In the genomic region with DNA sequence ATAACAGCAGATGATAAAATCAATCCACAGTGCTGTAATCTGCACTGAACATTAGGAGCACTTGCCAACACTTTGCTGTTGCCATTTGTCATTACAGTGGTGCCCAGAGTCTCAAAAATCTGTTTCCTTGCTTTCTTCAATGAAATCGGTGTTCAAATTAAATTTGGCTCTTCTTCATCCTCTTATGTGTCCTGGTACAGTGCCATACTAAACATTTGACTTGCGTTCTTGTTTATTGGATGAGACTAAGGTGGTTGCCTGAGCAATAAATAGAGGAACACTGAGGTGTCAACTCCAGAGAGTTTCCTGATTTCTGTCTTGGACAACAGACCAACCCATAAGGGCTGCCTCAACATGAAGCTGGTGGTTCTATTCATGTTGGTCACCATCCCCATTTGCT, we compare ENCODE assay signal across 39 mouse cellular contexts. TPM values are rescaled to one million over a fixed set of nuclear protein-coding genes. Genes with fewer than 3 reads are reported as not detected.
"Had no signal": no experiment of that assay in that cellular context is flagged by ENCODE, and none has a peak within 500 bp of the region (broad histone marks: within the 10 kb centered on the region; RNA-seq: fewer than 3 reads in every experiment).

Gene Scgb2a2, plus strand, starts transcription at position 301 of the 400 bp plus-strand sequence.

- H3K4me1 ChIP-seq: embryonic facial prominence, embryonic 10.5 days; embryonic facial prominence, embryonic 12.5 days; embryonic facial prominence, embryonic 13.5 days; embryonic facial prominence, embryonic 15.5 days; forebrain, embryonic 10.5 days; forebrain, embryonic 12.5 days; forebrain, embryonic 13.5 days had no signal

- H3K36me3 ChIP-seq: embryonic facial prominence, embryonic 10.5 days; embryonic facial prominence, embryonic 12.5 days; embryonic facial prominence, embryonic 13.5 days; embryonic facial prominence, embryonic 15.5 days; forebrain, embryonic 10.5 days; forebrain, embryonic 12.5 days had no signal

- H3K4me2 ChIP-seq: embryonic facial prominence, embryonic 12.5 days; embryonic facial prominence, embryonic 13.5 days; embryonic facial prominence, embryonic 15.5 days; forebrain, embryonic 12.5 days; forebrain, embryonic 13.5 days had no signal

- H3K27ac ChIP-seq: embryonic facial prominence, embryonic 10.5 days; embryonic facial prominence, embryonic 12.5 days; embryonic facial prominence, embryonic 13.5 days; embryonic facial prominence, embryonic 15.5 days; forebrain, embryonic 10.5 days; forebrain, embryonic 12.5 days; forebrain, embryonic 13.5 days; gastrocnemius, adult 2 months; heart, adult 2 months had no signal

- DNase-seq: cerebellum, adult 2 months; cerebellum, adult 8-10 months; cerebellum, adult 9-10 months; cerebellum, adult 9-11 months; cerebellum, postnatal 10 days; cerebellum, postnatal 14 days; cerebellum, postnatal 25 days; cerebellum, postnatal 36 days; embryo, embryonic 11 days; gastrocnemius, adult 2 months; gastrocnemius, postnatal 10 days; gastrocnemius, postnatal 14 days; gastrocnemius, postnatal 25 days; gastrocnemius, postnatal 36 days; heart, adult 11 months; heart, adult 18-20 months; heart, adult 2 months had no signal

- H3K9me3 ChIP-seq: embryonic facial prominence, embryonic 10.5 days; embryonic facial prominence, embryonic 12.5 days; embryonic facial prominence, embryonic 13.5 days; embryonic facial prominence, embryonic 15.5 days; forebrain, embryonic 10.5 days; forebrain, embryonic 12.5 days; forebrain, embryonic 13.5 days had no signal

- H3K9ac ChIP-seq: embryonic facial prominence, embryonic 12.5 days; embryonic facial prominence, embryonic 13.5 days; embryonic facial prominence, embryonic 15.5 days; forebrain, embryonic 12.5 days; forebrain, embryonic 13.5 days had no signal

- H3K4me3 ChIP-seq: embryonic facial prominence, embryonic 10.5 days; embryonic facial prominence, embryonic 12.5 days; embryonic facial prominence, embryonic 13.5 days; embryonic facial prominence, embryonic 15.5 days; erythroblast, embryonic 14.5 days; forebrain, embryonic 10.5 days; forebrain, embryonic 12.5 days; forebrain, embryonic 13.5 days; gastrocnemius, adult 2 months; heart, adult 2 months had no signal

- ATAC-seq: forebrain, embryonic 13.5 days; forebrain, embryonic 14.5 days; forebrain, embryonic 16.5 days had no signal

- H3K27me3 ChIP-seq: embryonic facial prominence, embryonic 12.5 days; embryonic facial prominence, embryonic 13.5 days; embryonic facial prominence, embryonic 15.5 days; forebrain, embryonic 12.5 days; forebrain, embryonic 13.5 days had no signal

RNA-seq across cellular contexts. Expression of gene Scgb2a2, which starts in this region (rescaled TPM):
- total RNA-seq: common myeloid progenitor, adult 5-6 weeks; gastrocnemius, adult 18-20 months; gastrocnemius, adult 2 months; gastrocnemius, adult 8-10 months; gastrocnemius, postnatal 10 days; gastrocnemius, postnatal 14 days; gastrocnemius, postnatal 25 days; gastrocnemius, postnatal 36 days; gastrocnemius, postnatal 4 days; granulocyte monocyte progenitor cell, adult 5-6 weeks; heart, adult 18-20 months; heart, adult 2 months; heart, adult 8-10 months had no signal
- polyA plus RNA-seq: cerebellum, adult 2 months; cortical plate, adult 2 months; embryonic facial prominence, embryonic 10.5 days; embryonic facial prominence, embryonic 11.5 days; embryonic facial prominence, embryonic 12.5 days; embryonic facial prominence, embryonic 13.5 days; embryonic facial prominence, embryonic 14.5 days; embryonic facial prominence, embryonic 15.5 days; erythroblast, embryonic 14.5 days; forebrain, embryonic 10.5 days; forebrain, embryonic 11.5 days; forebrain, embryonic 12.5 days; forebrain, embryonic 13.5 days; forebrain, embryonic 14.5 days; forebrain, embryonic 16.5 days; frontal cortex, adult 2 months; gonadal fat pad, adult 2 months; heart, adult 2 months had no signal
